Mouse (Mus musculus): ENCODE data around the gene F5.
"Not testable (repeated sequence)": the region's sequence is repeated elsewhere in the genome, so short reads cannot be mapped to it uniquely, and the experiment has no call there.

GRCm38 (mm10) chr1:164231937-164232570 lies 80.4 kb downstream of the F5 start:
- TF ChIP-seq CTCF (IDR thresholded peaks at IDR 0.05; ENCODE audit: low read depth, low read length); POLR2A (IDR thresholded peaks at IDR 0.05; ENCODE audit: insufficient read depth, low read length): not testable (repeated sequence)

All from ES-Bruce4 (cell line).